ENCODE assay signal across 11 mouse cellular contexts in the genomic region with DNA sequence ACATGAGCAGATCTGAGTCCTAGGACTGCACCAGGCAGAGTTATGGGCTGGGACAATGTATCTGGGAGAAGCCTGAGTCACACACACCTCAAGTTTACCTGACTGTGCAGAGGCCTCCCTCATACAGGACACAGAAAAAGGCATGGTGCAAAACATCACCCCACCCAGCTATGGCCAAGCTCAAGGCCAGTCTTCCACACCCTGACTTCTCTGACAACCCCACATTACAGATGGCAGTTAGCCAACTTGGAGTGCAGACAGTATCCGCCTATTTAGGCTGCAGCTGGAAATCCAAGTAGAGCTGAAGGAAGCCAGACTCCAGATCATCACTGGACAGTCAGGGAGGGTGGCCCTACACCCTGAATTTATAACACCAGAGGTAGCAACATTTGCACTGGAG. TPM values are rescaled to one million over a fixed set of nuclear protein-coding genes. Genes with fewer than 3 reads are reported as not detected.
DNase-seq lines count a peak whose midpoint lies in the region; ATAC-seq and TF ChIP-seq lines count a peak whose summit lies in the region.
"Had no signal": no experiment of that assay in that cellular context is flagged by ENCODE, and none has a peak within 500 bp of the region (broad histone marks: within the 10 kb centered on the region; RNA-seq: fewer than 3 reads in every experiment).

No protein-coding gene starts in this region.

- ATAC-seq in kidney, postnatal 0 days (replicated peaks; ENCODE audit: low FRiP score, low read depth), result no peak
- ATAC-seq in kidney, embryonic 16.5 days (ENCODE audit: low FRiP score, low TSS enrichment), result no peak
- ATAC-seq in cerebellum, adult (ENCODE audit: insufficient number of reproducible peaks, low FRiP score, low TSS enrichment), result no peak

- H3K36me3 ChIP-seq in kidney, postnatal 0 days (ENCODE audit: insufficient read depth, low read length), result peaks cover 63% of the 10 kb centered on the region
- H3K36me3 ChIP-seq in kidney, embryonic 16.5 days (ENCODE audit: insufficient read depth, low read length), result peaks cover 78% of the 10 kb centered on the region

- TF ChIP-seq CTCF in kidney, postnatal 0 days (IDR thresholded peaks at IDR 0.05; ENCODE audit: low read depth), result no peak

- no peaks in the 10 kb centered on the region for H3K9me3 ChIP-seq in kidney, postnatal 0 days (replicated peaks; ENCODE audit: low read length)
- no peaks in the 10 kb centered on the region for H3K9me3 ChIP-seq in kidney, embryonic 16.5 days (ENCODE audit: low read length)

- no peaks in the 10 kb centered on the region for H3K27me3 ChIP-seq in kidney, postnatal 0 days (ENCODE audit: insufficient read depth, low read length)
- no peaks in the 10 kb centered on the region for H3K27me3 ChIP-seq in kidney, embryonic 16.5 days (ENCODE audit: insufficient read depth, low read length)

- no peak overlapping the region for H3K9ac ChIP-seq in kidney, postnatal 0 days (ENCODE audit: low read depth, low read length)
- no peak overlapping the region for H3K9ac ChIP-seq in kidney, embryonic 16.5 days (replicated peaks; ENCODE audit: low read length)

- intact Hi-C loops in heart, postnatal 10 days (cut with DNase I), result no loop called here

- no peaks in the 10 kb centered on the region for H3K4me1 ChIP-seq in kidney, postnatal 0 days (replicated peaks; ENCODE audit: insufficient read depth, low read length)
- no peaks in the 10 kb centered on the region for H3K4me1 ChIP-seq in kidney, embryonic 16.5 days (ENCODE audit: insufficient read depth, low read length)

- WGBS in kidney, postnatal 0 days, result 60% methylated on average over 1 of the region's 1 CpGs
- WGBS in kidney, embryonic 16.5 days, result 56% methylated on average over 1 of the region's 1 CpGs

- no peak overlapping the region for H3K4me3 ChIP-seq in kidney, postnatal 0 days (replicated peaks; ENCODE audit: low read depth, low read length)
- H3K4me3 ChIP-seq in kidney, embryonic 16.5 days (ENCODE audit: low read length), result no peak overlapping the region

- H3K27ac ChIP-seq in kidney, postnatal 0 days, result no peak overlapping the region
- H3K27ac ChIP-seq in kidney, embryonic 16.5 days (ENCODE audit: low read length), result no peak overlapping the region

- DNase-seq in kidney, postnatal 0 days (ENCODE audit: low spot score), result peak; percentile 21
- DNase-seq in brain, adult 2 months (ENCODE audit: low read depth, low spot score), result peak; percentile 60
- DNase-seq in heart, postnatal 10 days, result peak; percentile 72 to 78
- DNase-seq in lung, postnatal 14 days, result peak; percentile 44
- DNase-seq in layer of hippocampus, adult 9-10 months (ENCODE audit: low spot score), result no peak
- no peak for DNase-seq in cerebellum, postnatal 4 days (ENCODE audit: low spot score in 2 of 2)

- H3K4me2 ChIP-seq in kidney, postnatal 0 days (ENCODE audit: low read length), result no peak overlapping the region
- H3K4me2 ChIP-seq in kidney, embryonic 16.5 days (replicated peaks; ENCODE audit: low read depth, low read length), result no peak overlapping the region

RNA-seq across cellular contexts. Expression of a gene that starts 18.6 kb away (rescaled TPM):
- 30.0 and 37.2 TPM in 2 replicates for polyA plus RNA-seq in kidney, postnatal 0 days (2015; fragmentation: Nextera tagmentation; extraction: Ambion mirVana)
- 49.3 and 52.0 TPM in 2 replicates for polyA plus RNA-seq in kidney, embryonic 16.5 days (2015; fragmentation: Nextera tagmentation; extraction: Ambion mirVana)
- total RNA-seq in heart, postnatal 10 days (2021), result 10 to 100 TPM; 71.2 to 77.1 TPM

RNA-seq across cellular contexts. Expression of a gene that starts 26.1 kb away (rescaled TPM):
- 1.5 and 2.0 TPM in 2 replicates for polyA plus RNA-seq in kidney, postnatal 0 days (2015; fragmentation: Nextera tagmentation; extraction: Ambion mirVana)
- polyA plus RNA-seq in kidney, embryonic 16.5 days (2015; fragmentation: Nextera tagmentation; extraction: Ambion mirVana), result 0.98 and 1.5 TPM in 2 replicates
- total RNA-seq in heart, postnatal 10 days (2021), result not detected
- total RNA-seq: left cerebral cortex, adult 8-10 months had no signal
- polyA plus RNA-seq: embryonic facial prominence, embryonic 11.5 days had no signal

RNA-seq across cellular contexts. Expression of a gene that starts 37.7 kb away (rescaled TPM):
- 119 and 185 TPM in 2 replicates for polyA plus RNA-seq in kidney, postnatal 0 days (2015; fragmentation: Nextera tagmentation; extraction: Ambion mirVana)
- 17.0 and 28.6 TPM in 2 replicates for polyA plus RNA-seq in kidney, embryonic 16.5 days (2015; fragmentation: Nextera tagmentation; extraction: Ambion mirVana)
- not detected for total RNA-seq in heart, postnatal 10 days (2021)
- total RNA-seq: left cerebral cortex, adult 8-10 months had no signal
- polyA plus RNA-seq: embryonic facial prominence, embryonic 11.5 days; hindbrain, embryonic 11.5 days had no signal

RNA-seq across cellular contexts. Expression of a gene that starts 59.0 kb away (rescaled TPM):
- polyA plus RNA-seq in kidney, postnatal 0 days (2015; fragmentation: Nextera tagmentation; extraction: Ambion mirVana), result 46.1 and 48.1 TPM in 2 replicates
- 68.3 and 79.0 TPM in 2 replicates for polyA plus RNA-seq in kidney, embryonic 16.5 days (2015; fragmentation: Nextera tagmentation; extraction: Ambion mirVana)
- 10 to 100 TPM; 44.2 to 48.9 TPM for total RNA-seq in heart, postnatal 10 days (2021)

RNA-seq across cellular contexts. Expression of a gene that starts 59.1 kb away (rescaled TPM):
- polyA plus RNA-seq in kidney, postnatal 0 days (2015; fragmentation: Nextera tagmentation; extraction: Ambion mirVana), result 100 and 108 TPM in 2 replicates
- polyA plus RNA-seq in kidney, embryonic 16.5 days (2015; fragmentation: Nextera tagmentation; extraction: Ambion mirVana), result 165 and 175 TPM in 2 replicates
- total RNA-seq in heart, postnatal 10 days (2021), result 10 to 100 TPM; 79.2 to 80.9 TPM

Comparison
In these comparisons a context has a peak if more than half of its experiments do, and no peak if none do; other contexts are left out.
1. DNase-seq: peak in kidney, postnatal 0 days (single experiment), brain, adult 2 months (single experiment), heart, postnatal 10 days (2 of 2) and lung, postnatal 14 days (single experiment); none in layer of hippocampus, adult 9-10 months (single experiment) and cerebellum, postnatal 4 days (0 of 2).